Mouse (Mus musculus): ENCODE data around the gene Fndc5.

Fndc5 gene

GRCm38 (mm10) chr4:129147552-129148103, 10.8 kb downstream of the Fndc5 start:
- DNase-seq (ENCODE audit: low read depth): no peak

GRCm38 (mm10) chr4:129149321-129149720, 12.5 kb downstream of the Fndc5 start:
- no peak for DNase-seq (ENCODE audit: low read depth)

- DNase-seq (ENCODE audit: low read depth): no peak
Observed at GRCm38 (mm10) chr4:129151276-129151811, 14.5 kb downstream of the Fndc5 start.

- no peak for DNase-seq (ENCODE audit: low read depth)
Observed at GRCm38 (mm10) chr4:129157541-129157940, 20.7 kb downstream of the Fndc5 start.

GRCm38 (mm10) chr4:129158549-129158948, 21.8 kb downstream of the Fndc5 start:
- DNase-seq (ENCODE audit: low read depth): peak; percentile 44

GRCm38 (mm10) chr4:129161076-129161475, 24.3 kb downstream of the Fndc5 start:
- DNase-seq (ENCODE audit: low read depth): no peak

- DNase-seq (ENCODE audit: low read depth): no peak
Observed at GRCm38 (mm10) chr4:129161581-129162255, 24.9 kb downstream of the Fndc5 start.

GRCm38 (mm10) chr4:129172529-129172928, 35.7 kb downstream of the Fndc5 start:
- no peak for DNase-seq (ENCODE audit: low read depth)

- DNase-seq (ENCODE audit: low read depth): no peak
Observed at GRCm38 (mm10) chr4:129179560-129179959, 42.8 kb downstream of the Fndc5 start.

GRCm38 (mm10) chr4:129188041-129188659, 51.4 kb downstream of the Fndc5 start:
- DNase-seq (ENCODE audit: low read depth): no peak

- no peak for DNase-seq (ENCODE audit: low read depth)
Observed at GRCm38 (mm10) chr4:129188803-129189541, 52.2 kb downstream of the Fndc5 start.

- peak; percentile 97 for DNase-seq (ENCODE audit: low read depth)
Observed at GRCm38 (mm10) chr4:129189542-129190519, 53.0 kb downstream of the Fndc5 start, which contains the start of the genes S100pbp and Yars. Gene S100pbp, minus strand, starts transcription at chr4:129189727. Gene Yars, plus strand, starts transcription at chr4:129189760.

- DNase-seq (ENCODE audit: low read depth): no peak
Observed at GRCm38 (mm10) chr4:129190538-129190937, 53.7 kb downstream of the Fndc5 start.

GRCm38 (mm10) chr4:129191691-129192090, 54.9 kb downstream of the Fndc5 start:
- no peak for DNase-seq (ENCODE audit: low read depth)
